Mouse (Mus musculus) granulocyte monocyte progenitor cell, adult 5-6 weeks (primary cell): ENCODE measurements at regions not wholly inside any gene's neighbourhood (a gene's known extent, or its start where the extent isn't known, plus 50 kb on each side); places are given as distances from the start of the nearest gene placed in this dataset.

Source experiments
- ATAC-seq: replicated peaks from 2 replicates; pipeline ENCODE4 v1.8.0; 2016; ENCODE audit warnings: mild to moderate bottlenecking, moderate TSS enrichment, inconsistent platforms; ENCODE audit not compliant: poor library complexity, severe bottlenecking

- no peak for ATAC-seq
These were observed 114.5 kb downstream of the Dhx35 start for GRCm38 (mm10) chr2:158909086-158909485.

- no peak for ATAC-seq
These were observed 115.7 kb downstream of the Dhx35 start for GRCm38 (mm10) chr2:158910325-158910724.

- no peak for ATAC-seq
These were observed 116.6 kb downstream of the Dhx35 start for GRCm38 (mm10) chr2:158911191-158911590.

- peak; percentile 76 for ATAC-seq
These were observed 118.1 kb downstream of the Dhx35 start for GRCm38 (mm10) chr2:158912631-158913258.

- no peak for ATAC-seq
These were observed 122.8 kb downstream of the Dhx35 start for GRCm38 (mm10) chr2:158917398-158917797.

- no peak for ATAC-seq
These were observed 123.7 kb downstream of the Dhx35 start for GRCm38 (mm10) chr2:158918312-158918711.

- no peak for ATAC-seq
These were observed 127.0 kb downstream of the Dhx35 start for GRCm38 (mm10) chr2:158921342-158922255.

- ATAC-seq = no peak
These were observed 128.2 kb downstream of the Dhx35 start for GRCm38 (mm10) chr2:158922766-158923165.

GRCm38 (mm10) chr2:158929507-158929906, 134.9 kb downstream of the Dhx35 start:
- no peak for ATAC-seq

- ATAC-seq = no peak
These were observed 143.4 kb downstream of the Dhx35 start for GRCm38 (mm10) chr2:158937948-158938565.

- ATAC-seq = no peak
These were observed 154.8 kb downstream of the Dhx35 start for GRCm38 (mm10) chr2:158949418-158949817.

GRCm38 (mm10) chr2:158951061-158951460, 156.5 kb downstream of the Dhx35 start:
- ATAC-seq = no peak

GRCm38 (mm10) chr2:158956888-158957287, 162.3 kb downstream of the Dhx35 start:
- ATAC-seq = no peak

GRCm38 (mm10) chr2:158965003-158965665, 170.5 kb downstream of the Dhx35 start:
- ATAC-seq = no peak

- ATAC-seq = no peak
These were observed 177.6 kb downstream of the Dhx35 start for GRCm38 (mm10) chr2:158972178-158972577.

- no peak for ATAC-seq
These were observed 191.0 kb downstream of the Dhx35 start for GRCm38 (mm10) chr2:158985529-158986148.

GRCm38 (mm10) chr2:159002481-159003186, 208.0 kb downstream of the Dhx35 start:
- no peak for ATAC-seq

GRCm38 (mm10) chr2:159003187-159003497, 208.5 kb downstream of the Dhx35 start:
- no peak for ATAC-seq

GRCm38 (mm10) chr2:159004417-159004816, 209.8 kb downstream of the Dhx35 start:
- no peak for ATAC-seq

GRCm38 (mm10) chr2:159012725-159013124, 218.1 kb downstream of the Dhx35 start:
- no peak for ATAC-seq
